Mouse (Mus musculus): Measurements from ENCODE around the gene Hoxb13. TPM values are rescaled to one million over a fixed set of nuclear protein-coding genes. Genes with fewer than 3 reads are reported as not detected.

Hoxb13 gene
- polyA plus RNA-seq (2021; fragmentation: Nextera tagmentation) = not detected in 2 replicates
- long read RNA-seq, experiment 1 = 0 reads
- long read RNA-seq, experiment 2 = 0 reads

DNA sequence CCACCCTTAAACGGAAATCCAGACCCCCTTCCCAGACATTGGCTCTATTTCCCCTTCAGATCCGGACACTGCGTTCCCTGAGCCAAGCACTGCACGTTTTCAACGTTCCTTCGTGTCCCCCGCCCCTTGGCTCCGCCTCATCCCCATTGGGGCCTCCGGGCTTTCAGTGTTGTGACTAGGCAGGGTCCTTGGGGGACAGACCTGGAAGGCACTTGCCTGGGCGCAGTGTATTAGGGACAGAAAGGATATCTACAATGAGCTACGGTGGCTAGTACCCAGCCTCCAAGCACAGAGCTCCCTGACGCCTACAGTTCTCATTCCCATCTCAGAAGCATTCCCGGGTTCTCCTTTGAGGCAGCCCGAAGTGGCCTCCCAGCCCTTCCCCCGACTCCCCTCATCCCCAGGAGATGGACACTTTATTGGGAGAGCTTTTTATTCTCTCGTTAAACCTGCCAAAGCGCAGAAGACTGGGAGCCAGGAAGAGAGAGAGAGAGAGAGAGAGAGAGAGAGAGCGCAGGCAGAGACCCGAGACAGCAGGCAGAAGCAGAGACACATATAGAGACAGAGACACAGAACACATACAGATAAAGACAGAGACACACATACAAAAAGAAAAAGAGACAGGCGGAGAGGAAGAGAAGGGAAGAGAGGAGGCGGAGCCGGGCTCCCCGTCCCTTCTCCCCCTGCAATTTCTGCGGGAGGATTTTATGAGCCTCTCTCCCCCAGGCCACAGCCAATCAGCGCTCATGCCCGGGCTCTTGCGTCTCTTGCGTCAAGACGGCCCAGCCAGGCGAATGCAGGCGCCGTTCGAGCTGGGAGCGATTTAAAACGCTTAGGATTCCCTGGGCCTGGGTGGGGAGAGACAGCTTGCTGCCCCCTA, at the start of gene Hoxb13:
Gene Hoxb13, plus strand, starts transcription at position 796 of the 880 bp plus-strand sequence.

Other genes with a start within 250 kb of the Hoxb13 start
- gene Igf2bp1, start 188.4 kb upstream of the Hoxb13 start, polyA plus RNA-seq (2021; fragmentation: Nextera tagmentation) = 0.08 TPM in 1 of 2 replicates, not detected in the other
- gene Gip, start 169.8 kb upstream of the Hoxb13 start, polyA plus RNA-seq (2021; fragmentation: Nextera tagmentation) = not detected in 2 replicates
- 20.7 and 174 TPM in 2 replicates for gene Snf8, start 159.4 kb upstream of the Hoxb13 start, polyA plus RNA-seq (2021; fragmentation: Nextera tagmentation)
- gene Ube2z, start 128.9 kb upstream of the Hoxb13 start, polyA plus RNA-seq (2021; fragmentation: Nextera tagmentation) = 7.4 and 13.4 TPM in 2 replicates
- 1,286 and 1,332 TPM in 2 replicates for gene Atp5g1, start 118.6 kb upstream of the Hoxb13 start, polyA plus RNA-seq (2021; fragmentation: Nextera tagmentation)
- not detected in 2 replicates for gene Calcoco2, start 82.4 kb upstream of the Hoxb13 start, polyA plus RNA-seq (2021; fragmentation: Nextera tagmentation)
- not detected in 2 replicates for gene Ttll6, start 60.5 kb upstream of the Hoxb13 start, polyA plus RNA-seq (2021; fragmentation: Nextera tagmentation)
- gene Hoxb9, start 77.1 kb downstream of the Hoxb13 start, polyA plus RNA-seq (2021; fragmentation: Nextera tagmentation) = not detected in 2 replicates
- not detected in 2 replicates for gene Hoxb8, start 87.6 kb downstream of the Hoxb13 start, polyA plus RNA-seq (2021; fragmentation: Nextera tagmentation)
- not detected in 2 replicates for gene Hoxb7, start 92.3 kb downstream of the Hoxb13 start, polyA plus RNA-seq (2021; fragmentation: Nextera tagmentation)
- gene Hoxb6, start 98.2 kb downstream of the Hoxb13 start, polyA plus RNA-seq (2021; fragmentation: Nextera tagmentation) = not detected in 2 replicates
- not detected in 2 replicates for gene Hoxb5, start 109.0 kb downstream of the Hoxb13 start, polyA plus RNA-seq (2021; fragmentation: Nextera tagmentation)
- gene Hoxb4, start 124.0 kb downstream of the Hoxb13 start, polyA plus RNA-seq (2021; fragmentation: Nextera tagmentation) = not detected in 2 replicates
- not detected in 2 replicates for gene Hoxb3, start 129.0 kb downstream of the Hoxb13 start, polyA plus RNA-seq (2021; fragmentation: Nextera tagmentation)
- not detected in 2 replicates for gene Hoxb2, start 156.2 kb downstream of the Hoxb13 start, polyA plus RNA-seq (2021; fragmentation: Nextera tagmentation)
- gene Hoxb1, start 171.4 kb downstream of the Hoxb13 start, polyA plus RNA-seq (2021; fragmentation: Nextera tagmentation) = not detected in 2 replicates